Mouse (Mus musculus): ENCODE data around the gene Mbl1.
A peak's percentile ranks its signal among the peaks of the same experiment; 100 is the strongest.

Mbl1 gene

DNA sequence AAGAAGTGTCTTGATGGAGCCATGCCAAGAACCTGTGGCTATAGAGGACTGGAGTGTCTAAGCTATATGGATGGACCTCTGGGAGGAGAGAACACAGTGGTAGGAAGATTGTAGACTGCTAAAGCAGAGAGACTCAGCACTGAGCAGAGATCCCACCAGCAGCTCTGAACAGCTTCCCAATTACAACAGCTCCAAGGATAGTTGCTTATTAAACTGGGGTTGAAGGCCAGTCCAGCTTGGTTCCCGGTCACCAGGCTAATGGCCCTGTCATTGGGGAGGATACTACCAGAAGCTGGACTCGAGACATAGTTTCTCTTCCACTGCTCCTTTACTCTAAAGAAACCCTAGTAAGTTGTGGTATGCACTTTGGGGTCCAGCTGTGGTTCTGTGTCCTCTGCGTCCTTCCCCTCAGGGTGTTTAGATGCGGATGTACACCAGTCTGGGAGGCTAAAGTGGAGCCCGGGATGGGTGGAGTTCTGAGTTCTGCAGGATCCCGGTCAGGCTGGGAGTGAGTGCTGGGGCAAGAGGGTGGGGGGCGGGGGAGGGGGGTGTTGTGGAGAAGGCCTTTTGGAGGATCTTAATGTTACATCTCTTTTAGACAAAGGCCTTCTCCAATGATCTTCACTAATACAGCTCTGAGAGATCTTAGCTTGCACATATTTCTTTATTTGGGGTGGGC is at the start of gene Mbl1:
Gene Mbl1 (plus strand): TSS at position 239 of the 679 bp plus-strand sequence.
- DNase-seq (ENCODE audit: low read depth, low spot score), result no peak

DNA sequence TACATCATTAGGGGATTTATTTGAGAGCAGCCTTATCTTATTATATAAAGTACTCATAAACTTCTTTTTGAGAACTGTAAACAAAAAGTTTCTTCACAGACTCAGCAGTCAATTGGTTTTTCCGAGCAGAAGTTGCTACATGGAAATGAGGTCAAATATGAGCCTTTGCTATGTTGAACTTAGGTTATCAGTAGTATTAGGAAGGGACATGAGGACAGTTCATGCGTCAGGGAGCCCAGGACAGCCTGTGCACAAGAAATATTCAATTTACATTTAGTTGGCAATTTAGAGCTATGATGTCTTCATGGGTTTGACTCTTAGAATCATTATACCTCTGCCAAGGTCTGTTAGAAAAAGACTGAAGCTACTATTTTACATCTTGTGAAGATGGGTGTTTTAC is 49.0 kb upstream of the Mbl1 start:
- no peak for DNase-seq (ENCODE audit: low read depth, low spot score)

DNA sequence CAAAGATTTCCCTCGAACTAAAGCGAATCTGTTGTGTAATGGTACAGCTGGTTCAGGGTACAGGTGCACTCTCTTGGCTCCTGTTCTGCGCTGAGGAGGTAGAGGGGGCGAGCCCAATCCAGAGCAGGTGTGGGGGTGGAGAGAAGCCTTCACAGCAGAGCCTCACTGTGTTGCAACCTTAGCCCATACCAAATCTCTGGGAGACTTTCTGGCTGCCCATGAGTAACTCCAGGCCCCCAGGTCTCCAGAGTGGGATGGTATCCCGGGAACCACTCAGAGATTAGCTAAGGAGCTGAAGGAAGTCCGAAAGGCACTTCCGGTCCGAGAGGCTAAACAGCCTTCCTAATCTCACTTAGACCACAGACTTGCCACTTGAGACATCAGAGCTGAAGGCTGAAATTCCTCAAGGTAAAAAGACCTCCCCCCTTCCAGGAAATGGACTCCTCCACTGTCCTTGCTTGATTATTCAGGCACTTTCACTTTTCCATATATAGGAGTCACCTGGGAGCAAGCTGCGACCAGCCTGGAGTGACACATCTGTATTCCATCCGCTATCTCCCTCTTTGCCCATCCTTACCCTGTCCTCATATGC is 46.3 kb upstream of the Mbl1 start, which contains the start of gene Mat1a:
Gene Mat1a (plus strand): TSS at position 183 of the 592 bp plus-strand sequence.
- DNase-seq (ENCODE audit: low read depth, low spot score), result no peak

GRCm38 (mm10) chr14:41111031-41111668 is 40.1 kb upstream of the Mbl1 start:
- DNase-seq (ENCODE audit: low read depth, low spot score), result no peak

DNA sequence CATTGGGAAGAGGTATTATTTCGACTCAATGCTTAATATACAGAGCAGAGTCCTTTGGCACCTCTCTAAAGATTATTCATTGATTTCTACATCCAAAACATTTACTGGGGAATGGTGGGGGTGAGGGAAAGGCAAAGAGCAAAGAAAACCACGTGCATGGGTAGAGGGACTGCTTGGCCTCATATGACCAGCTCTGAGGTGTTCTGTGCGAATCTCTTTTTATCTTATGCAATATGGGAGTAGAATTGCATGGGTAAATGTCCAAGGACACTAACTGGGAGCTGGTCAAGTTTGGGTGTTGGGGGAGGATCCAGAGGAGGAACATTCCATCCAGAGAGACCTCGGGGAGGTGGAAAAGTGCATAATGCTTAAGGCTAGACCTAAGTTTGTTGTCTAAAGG is 38.3 kb upstream of the Mbl1 start:
- no peak for DNase-seq (ENCODE audit: low read depth, low spot score)

- no peak for DNase-seq (ENCODE audit: low read depth, low spot score)
Observed at GRCm38 (mm10) chr14:41116271-41116670, 35.0 kb upstream of the Mbl1 start.

DNA sequence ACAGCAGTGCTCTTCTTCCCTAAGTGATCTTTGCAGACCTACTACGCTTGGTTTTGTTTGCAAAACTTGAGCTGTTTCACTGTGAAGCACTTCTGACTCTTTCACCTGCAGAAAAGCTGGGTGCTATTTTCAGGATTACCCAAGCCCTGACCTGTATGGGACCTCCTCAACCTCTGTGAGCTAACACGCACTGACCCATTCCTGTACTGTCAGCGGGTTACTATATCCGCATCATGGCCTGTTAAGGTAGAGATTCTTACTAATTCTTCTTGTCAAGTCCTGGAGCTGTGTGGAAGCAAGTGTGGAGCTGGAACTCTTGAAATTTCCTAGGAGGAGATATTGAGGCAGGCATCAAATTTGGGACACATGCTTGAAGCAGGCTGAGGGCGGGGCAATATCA is 26.6 kb upstream of the Mbl1 start:
- DNase-seq (ENCODE audit: low read depth, low spot score), result no peak

DNA sequence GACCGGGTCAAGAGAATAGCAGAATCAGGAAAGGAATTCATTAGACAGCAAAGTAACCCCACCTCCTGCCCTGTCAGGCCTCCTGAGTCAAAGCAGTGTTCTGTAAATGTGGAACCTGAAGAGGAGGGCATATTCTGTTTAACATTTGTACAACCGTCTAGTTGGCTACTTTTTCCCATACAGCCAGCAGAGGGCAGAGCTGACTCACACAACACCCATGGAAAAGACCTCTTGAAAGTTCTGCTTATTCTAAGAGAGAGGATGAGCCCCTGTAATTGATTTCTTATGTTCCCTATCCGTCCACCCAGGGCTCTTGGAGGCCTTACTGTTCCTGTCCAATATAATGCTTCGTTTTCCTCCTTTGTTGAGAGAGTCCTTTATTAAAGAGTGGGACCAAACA is 23.3 kb upstream of the Mbl1 start:
- peak; percentile 11 for DNase-seq (ENCODE audit: low read depth, low spot score)

DNA sequence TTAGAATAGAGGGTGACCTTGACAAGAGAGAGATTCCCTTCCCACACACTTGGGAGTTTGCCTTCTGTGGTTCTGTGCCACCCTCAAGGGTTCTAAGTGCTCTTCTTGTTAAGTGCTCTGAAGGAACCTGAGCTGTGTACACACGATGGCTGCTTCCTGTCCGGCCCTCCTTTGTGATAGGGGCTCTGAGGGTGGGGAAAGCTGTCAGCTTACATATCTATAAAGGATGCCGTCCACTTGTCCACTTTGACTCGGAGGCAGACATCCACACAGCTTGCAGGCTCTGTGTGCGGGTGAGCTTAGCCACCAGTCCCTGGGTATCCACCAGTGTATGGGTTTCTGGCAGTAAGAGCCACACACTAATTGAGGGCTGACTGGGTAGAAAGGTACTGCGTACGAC is 19.7 kb upstream of the Mbl1 start, which contains the start of gene Sftpa1:
Gene Sftpa1 (plus strand): TSS at position 243 of the 400 bp plus-strand sequence.
- no peak for DNase-seq (ENCODE audit: low read depth, low spot score)

DNA sequence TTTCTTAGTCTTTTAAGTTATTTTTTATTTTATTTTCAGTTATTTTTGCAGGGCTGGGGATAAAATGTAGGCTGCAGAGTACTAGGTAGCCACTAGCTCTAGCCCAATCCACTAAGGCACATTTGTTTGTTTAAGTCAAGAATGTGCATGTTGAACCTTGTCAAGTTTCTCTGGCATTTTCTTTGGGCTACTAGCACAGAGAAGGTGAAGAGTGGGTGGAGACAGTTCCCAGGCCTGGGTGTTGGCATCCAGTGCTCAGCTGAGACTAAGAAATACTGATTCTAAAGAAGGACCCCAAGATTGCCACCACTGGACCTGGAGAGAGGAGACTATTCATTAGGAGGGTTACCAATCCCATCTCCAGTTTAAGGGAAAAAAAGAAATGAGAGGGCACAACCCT is 14.3 kb upstream of the Mbl1 start:
- DNase-seq (ENCODE audit: low read depth, low spot score), result no peak

DNA sequence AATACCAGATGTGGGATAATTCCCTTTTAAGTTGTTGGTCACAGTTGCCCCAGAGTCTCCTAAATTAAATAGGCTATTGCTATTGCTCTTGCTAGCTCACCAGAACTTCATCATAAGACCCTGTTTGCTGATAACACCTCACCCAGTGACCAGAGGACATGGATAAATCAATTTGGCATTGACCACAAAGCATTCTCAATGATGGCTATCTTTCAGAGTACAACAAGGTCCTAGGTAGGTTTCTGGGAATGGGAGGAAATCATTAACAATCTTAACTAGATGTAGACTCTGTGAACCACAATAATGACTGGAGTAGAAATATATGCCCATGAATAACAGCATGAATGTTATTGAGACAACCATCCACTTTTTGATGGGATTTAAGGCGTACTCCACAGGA is 10.6 kb upstream of the Mbl1 start:
- DNase-seq (ENCODE audit: low read depth, low spot score), result no peak

DNA sequence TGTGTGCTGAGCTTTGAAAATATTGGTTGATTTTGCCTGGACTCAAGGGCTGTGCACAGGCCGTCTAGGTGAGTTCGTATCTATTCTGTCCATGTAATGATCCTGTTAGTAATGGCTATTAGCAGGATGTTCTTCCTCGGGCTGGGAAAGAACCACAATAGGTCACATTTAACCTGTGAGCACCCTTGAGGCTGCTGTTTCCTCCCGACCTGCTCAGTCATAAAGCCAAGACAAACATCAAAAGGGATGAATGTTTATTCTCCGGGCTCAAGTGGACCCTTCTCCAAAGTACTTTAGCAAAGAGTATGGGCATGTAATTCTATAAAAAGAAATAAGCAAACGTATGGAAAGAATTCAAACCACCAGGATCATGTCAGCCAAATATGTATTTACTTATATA is 5.2 kb upstream of the Mbl1 start:
- no peak for DNase-seq (ENCODE audit: low read depth, low spot score)

DNA sequence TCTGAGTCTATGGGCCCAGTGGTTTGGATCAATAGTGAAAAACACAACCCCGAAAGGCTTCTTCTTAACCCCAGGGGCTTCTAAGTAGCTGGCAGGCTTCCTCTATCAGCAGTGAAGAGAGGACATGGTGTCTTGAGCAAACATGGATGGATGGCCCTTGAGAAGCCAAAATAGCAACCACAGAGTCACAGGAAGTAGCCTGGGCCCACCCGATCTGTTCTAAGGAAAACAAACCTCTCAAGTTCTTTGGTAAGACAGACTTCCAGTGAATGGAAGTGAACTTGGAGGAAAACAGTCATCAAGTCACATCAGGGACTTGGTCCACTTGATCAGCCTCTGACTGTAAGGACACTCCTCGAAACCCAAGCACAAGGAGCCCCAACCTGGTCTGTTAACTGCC is 4.3 kb upstream of the Mbl1 start:
- DNase-seq (ENCODE audit: low read depth, low spot score), result no peak

DNA sequence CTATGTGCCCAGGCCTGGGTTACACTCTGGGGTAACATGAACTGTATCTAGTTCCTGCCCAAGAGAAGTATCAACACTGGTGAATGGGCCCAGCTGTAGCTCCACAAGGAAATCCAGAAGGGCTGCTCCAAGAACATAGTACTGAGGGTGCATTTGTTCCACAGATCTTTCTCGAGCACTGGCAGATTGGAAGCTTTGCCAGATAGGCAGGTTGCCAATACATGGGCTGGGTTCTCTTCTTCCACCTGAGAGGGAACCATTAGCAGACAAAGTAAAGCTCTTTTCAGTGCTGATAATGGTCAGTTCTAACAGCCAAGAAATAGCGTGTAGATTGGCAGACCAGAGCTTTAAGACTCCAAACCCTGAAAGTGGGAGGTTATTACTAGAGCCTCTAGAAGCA is 3.9 kb upstream of the Mbl1 start:
- DNase-seq (ENCODE audit: low read depth, low spot score), result no peak

GRCm38 (mm10) chr14:41160076-41160475 is 8.8 kb downstream of the Mbl1 start:
- DNase-seq (ENCODE audit: low read depth, low spot score), result no peak

DNA sequence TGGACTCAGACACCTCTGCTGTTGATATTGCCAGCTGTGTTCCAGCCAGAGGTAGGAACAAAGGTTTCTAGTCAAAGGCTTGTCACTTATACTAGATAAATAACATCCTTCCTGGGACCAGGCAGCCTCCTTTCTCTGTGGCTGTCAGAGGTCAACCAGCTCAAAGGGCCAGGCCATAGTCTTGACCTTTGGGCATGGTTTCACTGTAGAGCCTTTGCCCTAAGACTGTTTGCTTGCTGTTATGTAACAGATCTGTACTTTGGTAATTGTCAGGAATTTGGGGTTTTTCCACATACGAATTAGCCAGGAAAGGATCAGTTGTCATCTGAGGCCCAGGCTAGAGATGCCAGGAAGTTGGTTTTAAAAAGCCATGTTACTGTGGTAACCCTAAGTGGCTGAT is 9.5 kb downstream of the Mbl1 start:
- no peak for DNase-seq (ENCODE audit: low read depth, low spot score)

- DNase-seq (ENCODE audit: low read depth, low spot score), result peak; percentile 13
Observed at GRCm38 (mm10) chr14:41162663-41163062, 11.4 kb downstream of the Mbl1 start.

DNA sequence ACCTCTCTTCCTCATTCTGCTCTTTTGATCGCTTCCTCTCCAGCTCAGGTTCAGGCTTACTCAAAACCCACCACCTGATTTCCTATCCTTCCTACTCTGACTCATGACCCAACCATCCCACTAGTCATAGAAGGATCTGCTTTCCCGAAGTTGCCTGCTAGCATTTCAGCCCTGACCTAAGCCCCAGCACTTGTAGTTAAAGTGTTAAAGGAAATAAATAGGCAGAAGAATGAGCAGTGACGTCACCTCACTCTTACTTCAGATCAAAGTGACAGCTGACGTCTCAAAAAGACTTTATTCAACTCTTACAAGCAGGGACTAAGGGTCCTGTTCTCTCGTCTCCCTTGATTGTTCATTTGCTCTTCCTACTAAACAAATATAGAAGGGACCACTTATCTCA is 16.0 kb downstream of the Mbl1 start:
- DNase-seq (ENCODE audit: low read depth, low spot score), result no peak

DNA sequence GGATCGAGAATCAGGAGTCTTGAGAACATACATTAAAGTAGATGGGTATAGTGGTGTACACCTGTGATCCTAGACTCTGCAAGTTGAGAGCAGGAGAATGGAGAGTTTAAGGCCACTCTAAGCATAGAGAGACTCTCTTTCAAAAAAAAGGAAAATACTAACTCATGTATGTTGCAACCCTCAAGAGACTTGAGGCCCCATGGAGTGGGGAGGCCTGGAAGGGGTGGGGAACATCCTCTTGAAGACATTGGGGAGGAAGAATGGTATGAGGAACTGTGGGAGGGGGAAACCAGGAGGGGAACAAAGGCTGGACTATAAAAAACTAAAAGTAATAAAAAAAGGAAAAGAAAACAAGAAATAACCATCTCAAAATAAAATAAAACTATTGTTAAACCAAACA is 17.3 kb downstream of the Mbl1 start:
- DNase-seq (ENCODE audit: low read depth, low spot score), result no peak

DNA sequence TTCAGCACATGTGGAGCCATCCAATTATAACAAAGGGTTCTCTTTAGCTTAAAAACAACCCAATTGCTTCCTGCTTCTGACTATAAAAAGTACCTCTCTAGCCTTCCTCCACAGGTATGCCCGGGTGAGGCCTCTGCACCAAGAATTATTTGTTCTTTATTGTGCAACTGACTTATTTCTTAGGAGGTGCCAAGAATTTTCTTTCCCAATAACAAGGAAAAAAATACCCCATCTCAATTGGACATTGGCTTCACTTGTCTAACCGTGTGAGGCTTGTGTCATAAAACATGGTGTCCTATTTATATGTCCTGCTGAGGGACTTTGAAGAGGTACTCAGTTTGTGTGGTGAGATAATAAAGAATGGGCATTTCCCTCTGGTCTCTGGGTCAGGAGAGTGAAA is 19.3 kb downstream of the Mbl1 start:
- DNase-seq (ENCODE audit: low read depth, low spot score), result no peak

DNA sequence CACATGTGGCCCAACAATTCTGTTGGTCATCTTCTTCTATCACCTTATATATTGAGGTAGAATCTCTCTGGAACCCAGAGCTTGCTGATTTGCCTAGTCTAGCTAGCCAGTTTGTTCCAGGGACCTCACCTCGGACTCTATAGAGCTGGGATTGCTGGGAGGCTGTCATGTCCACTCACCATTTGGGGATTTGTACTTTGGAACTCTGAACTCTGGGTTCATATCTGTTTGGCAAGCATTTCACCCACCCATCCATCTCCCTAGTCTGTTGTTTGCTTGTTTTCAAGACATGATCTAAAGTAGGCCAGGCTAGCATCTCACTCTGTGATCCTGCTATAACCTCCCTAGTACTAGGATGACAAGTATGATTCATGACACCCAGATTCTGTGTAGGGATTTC is 23.5 kb downstream of the Mbl1 start:
- DNase-seq (ENCODE audit: low read depth, low spot score), result no peak

DNA sequence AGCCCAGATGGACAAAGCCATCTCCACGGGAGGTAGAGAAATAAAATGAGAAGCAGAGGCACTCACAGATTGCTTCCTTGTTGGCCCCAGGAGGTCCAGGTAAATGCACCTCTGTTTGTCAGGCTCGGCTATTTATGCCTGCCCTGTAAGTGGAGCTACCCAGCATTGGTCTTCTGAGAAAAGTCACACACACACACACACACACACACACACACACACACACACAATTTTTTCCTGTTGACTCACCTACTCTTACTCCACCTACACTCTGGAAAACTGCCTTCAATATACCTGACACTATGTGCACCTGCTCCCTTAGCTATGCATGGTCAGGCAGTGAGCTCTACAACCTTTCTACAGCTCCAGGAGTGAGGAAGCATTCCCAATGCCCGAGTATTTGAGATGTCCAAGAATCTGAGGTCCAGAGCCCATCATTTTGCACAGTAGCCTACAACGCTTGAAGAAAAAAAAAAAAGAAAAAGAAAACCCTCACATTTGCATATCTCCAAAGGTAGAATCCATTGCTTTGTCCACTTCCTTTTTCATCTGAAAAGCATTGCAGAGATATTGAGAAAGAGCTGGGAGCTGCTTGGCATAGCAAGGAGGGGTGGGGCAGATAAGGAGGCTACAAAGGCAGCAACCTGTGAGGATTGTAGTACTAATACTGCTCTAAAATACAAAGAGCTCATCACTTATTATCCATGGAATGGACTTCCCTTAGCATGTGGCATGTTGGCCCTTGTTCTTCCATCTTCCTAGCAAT is 34.0 kb downstream of the Mbl1 start, which contains the start of gene Sftpd:
Gene Sftpd (minus strand): TSS at position 91 of the 763 bp plus-strand sequence.
- no peak for DNase-seq (ENCODE audit: low read depth, low spot score)
